Comparison of ENCODE assay signal across 27 mouse cellular contexts in the genomic region with DNA sequence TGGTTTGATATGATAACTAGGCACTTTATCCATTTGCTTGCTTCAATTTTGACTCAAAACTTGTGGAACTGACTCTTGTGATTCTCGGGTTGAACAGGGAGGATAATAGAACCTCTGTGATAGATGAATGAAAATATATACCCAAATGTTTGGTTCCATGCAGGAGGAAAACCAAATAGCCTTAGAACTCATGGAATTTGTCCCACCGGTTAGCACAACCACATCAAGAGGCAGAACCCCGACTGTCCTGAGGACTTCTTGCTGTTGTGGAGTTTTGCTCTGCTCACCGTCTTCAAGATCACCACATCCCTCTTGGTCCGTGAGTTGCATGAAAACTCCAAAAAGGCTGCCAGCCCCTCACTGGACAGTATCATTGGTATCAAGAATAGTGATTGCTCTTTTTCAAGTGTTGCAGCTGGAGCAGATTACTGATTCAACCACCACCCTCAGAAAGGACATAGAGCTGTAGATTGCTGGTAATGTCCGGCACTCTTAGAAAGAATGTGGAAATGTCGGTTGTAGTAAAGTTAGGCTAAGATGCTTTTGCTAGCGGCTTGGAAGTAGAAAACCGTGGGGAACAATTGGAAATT. TPM values are rescaled to one million over a fixed set of nuclear protein-coding genes. Genes with fewer than 3 reads are reported as not detected.
DNase-seq lines count a peak whose midpoint lies in the region; ATAC-seq and TF ChIP-seq lines count a peak whose summit lies in the region.
"Had no signal": no experiment of that assay in that cellular context is flagged by ENCODE, and none has a peak within 500 bp of the region (broad histone marks: within the 10 kb centered on the region; RNA-seq: fewer than 3 reads in every experiment).

No protein-coding gene starts in this region.

- peaks cover 54% of the 10 kb centered on the region for H3K79me2 ChIP-seq in macrophage (ENCODE audit: inconsistent target)

- TF ChIP-seq CTCF in G1E (IDR thresholded peaks at IDR 0.05; ENCODE audit: low read depth, low read length) = no peak

- peak overlapping the region; percentile 94 for H3K4me3 ChIP-seq in megakaryocyte, embryonic 14.5 days (replicated peaks)
- peak overlapping the region; percentile 72 for H3K4me3 ChIP-seq in G1E (ENCODE audit: low read depth, low read length)
- peak overlapping the region; percentile 95 for H3K4me3 ChIP-seq in macrophage (ENCODE audit: inconsistent target)
- H3K4me3 ChIP-seq in midbrain, embryonic 11.5 days (ENCODE audit: low read depth, low read length) = no peak overlapping the region
- H3K4me3 ChIP-seq in limb, embryonic 10.5 days = no peak overlapping the region
- H3K4me3 ChIP-seq: forebrain, embryonic 13.5 days; heart, embryonic 10.5 days; intestine, embryonic 15.5 days; left cerebral cortex, adult 2 months; midbrain, embryonic 13.5 days had no signal

- H3K9ac ChIP-seq in midbrain, embryonic 11.5 days (ENCODE audit: low read length) = no peak overlapping the region
- H3K9ac ChIP-seq: forebrain, embryonic 13.5 days; hindbrain, embryonic 14.5 days; intestine, embryonic 15.5 days; midbrain, embryonic 13.5 days had no signal

- WGBS in macrophage (ENCODE audit: missing documents) = 60% methylated on average over 8 of the region's 9 CpGs
- WGBS in midbrain, embryonic 11.5 days = 89% methylated on average over 9 of the region's 9 CpGs
- WGBS in limb, embryonic 10.5 days = 90% methylated on average over 9 of the region's 9 CpGs

- no peak for DNase-seq in G1E (ENCODE audit: low spot score)
- peak; percentile 36 for DNase-seq in induced T-regulatory cell, adult 2 months (ENCODE audit: low read depth)
- DNase-seq in midbrain, embryonic 11.5 days (ENCODE audit: low spot score, missing footprints) = no peak
- DNase-seq in urinary bladder, adult 18-20 months (ENCODE audit: low spot score in 2 of 2) = no peak
- DNase-seq in limb, embryonic 10.5 days (ENCODE audit: low spot score) = no peak
- DNase-seq: adrenal gland, postnatal 36 days; cerebellum, adult 2 months; cerebellum, postnatal 36 days; gastrocnemius, postnatal 36 days; heart, postnatal 14 days; kidney, adult 9 months; kidney, postnatal 36 days; lung, adult 2 months; lung, postnatal 4 days; spleen, adult 18-20 months; thymus, postnatal 4 days had no signal

- peaks cover 46% of the 10 kb centered on the region for H3K36me3 ChIP-seq in megakaryocyte, embryonic 14.5 days (replicated peaks; ENCODE audit: low read length)
- peaks cover 38% of the 10 kb centered on the region for H3K36me3 ChIP-seq in G1E (replicated peaks)
- peaks cover 13% of the 10 kb centered on the region for H3K36me3 ChIP-seq in macrophage (ENCODE audit: inconsistent target)
- no peaks in the 10 kb centered on the region for H3K36me3 ChIP-seq in midbrain, embryonic 11.5 days (ENCODE audit: control insufficient read depth, insufficient read depth, low read length)
- H3K36me3 ChIP-seq in limb, embryonic 10.5 days = no peaks in the 10 kb centered on the region
- H3K36me3 ChIP-seq: heart, embryonic 10.5 days; intestine, embryonic 15.5 days; midbrain, embryonic 13.5 days had no signal

- H3K9me3 ChIP-seq in megakaryocyte, embryonic 14.5 days = no peaks in the 10 kb centered on the region
- H3K9me3 ChIP-seq in G1E (replicated peaks) = no peaks in the 10 kb centered on the region
- H3K9me3 ChIP-seq in midbrain, embryonic 11.5 days (ENCODE audit: control insufficient read depth, low read length) = no peaks in the 10 kb centered on the region
- no peaks in the 10 kb centered on the region for H3K9me3 ChIP-seq in limb, embryonic 10.5 days (replicated peaks)
- H3K9me3 ChIP-seq: forebrain, embryonic 13.5 days; heart, embryonic 10.5 days; intestine, embryonic 15.5 days; midbrain, embryonic 13.5 days had no signal

- H3K4me2 ChIP-seq in midbrain, embryonic 11.5 days = no peak overlapping the region
- H3K4me2 ChIP-seq: forebrain, embryonic 13.5 days; hindbrain, embryonic 14.5 days; intestine, embryonic 15.5 days; midbrain, embryonic 13.5 days had no signal

- H3K27me3 ChIP-seq in megakaryocyte, embryonic 14.5 days (replicated peaks) = no peaks in the 10 kb centered on the region
- peaks cover 2% of the 10 kb centered on the region; the same call in 1 of the 2 replicates for H3K27me3 ChIP-seq in G1E (ENCODE audit: insufficient read depth, low read length)
- no peaks in the 10 kb centered on the region for H3K27me3 ChIP-seq in midbrain, embryonic 11.5 days (ENCODE audit: control insufficient read depth, insufficient read depth, low read length)
- H3K27me3 ChIP-seq in limb, embryonic 10.5 days (ENCODE audit: low read depth, poor library complexity, severe bottlenecking) = no peaks in the 10 kb centered on the region
- H3K27me3 ChIP-seq: forebrain, embryonic 13.5 days; intestine, embryonic 15.5 days; midbrain, embryonic 13.5 days had no signal

- ATAC-seq in megakaryocyte, adult 5-6 weeks (ENCODE audit: poor library complexity, severe bottlenecking) = no peak
- no peak for ATAC-seq in G1E (ENCODE audit: extremely low read depth, insufficient number of reproducible peaks, low FRiP score, poor library complexity, severe bottlenecking)
- ATAC-seq in midbrain, embryonic 11.5 days (ENCODE audit: low FRiP score) = no peak
- ATAC-seq: forebrain, embryonic 13.5 days; intestine, embryonic 15.5 days; midbrain, embryonic 13.5 days had no signal

- H3K27ac ChIP-seq in macrophage = peak overlapping the region; percentile 98
- H3K27ac ChIP-seq in midbrain, embryonic 11.5 days (ENCODE audit: low read depth, low read length) = no peak overlapping the region
- no peak overlapping the region for H3K27ac ChIP-seq in limb, embryonic 10.5 days
- H3K27ac ChIP-seq: forebrain, embryonic 13.5 days; heart, embryonic 10.5 days; hindbrain, embryonic 14.5 days; intestine, embryonic 15.5 days; left cerebral cortex, adult 2 months; midbrain, embryonic 13.5 days had no signal

- H3K4me1 ChIP-seq in megakaryocyte, embryonic 14.5 days = peaks cover 72% of the 10 kb centered on the region
- peaks cover 35% of the 10 kb centered on the region for H3K4me1 ChIP-seq in G1E (ENCODE audit: insufficient read depth, low read depth, low read length)
- H3K4me1 ChIP-seq in midbrain, embryonic 11.5 days (ENCODE audit: control insufficient read depth, insufficient read depth, low read length) = no peaks in the 10 kb centered on the region
- no peaks in the 10 kb centered on the region for H3K4me1 ChIP-seq in limb, embryonic 10.5 days
- H3K4me1 ChIP-seq: forebrain, embryonic 13.5 days; heart, embryonic 10.5 days; intestine, embryonic 15.5 days; midbrain, embryonic 13.5 days had no signal

RNA-seq across cellular contexts. Expression of a gene that starts 34.3 kb away (rescaled TPM):
- 0.07 TPM in 1 of 2 replicates, not detected in the other for polyA plus RNA-seq in megakaryocyte, embryonic 14.5 days (2012; ENCODE audit: insufficient read depth, low replicate concordance)
- 29.0 and 29.7 TPM in 2 replicates for total RNA-seq in megakaryocyte, adult 5-6 weeks (2015)
- total RNA-seq in megakaryocyte, adult 5-6 weeks (2017) = 43.8 and 49.6 TPM in 2 replicates
- total RNA-seq in G1E (2014; fragmentation: Nextera tagmentation) = not detected in 2 replicates
- 0.12 and 0.16 TPM in 2 replicates for total RNA-seq in G1E (2017)
- not detected in 2 replicates for polyA plus RNA-seq in G1E (2012)
- total RNA-seq in macrophage (2018; cell fraction: chromatin; rRNA removed) = 100 to 1,000 TPM in 8 of 26 experiments, 10 to 100 TPM in 18; 18.3 to 161 (median 76.3) TPM
- total RNA-seq in macrophage (2018; cell fraction: cytosol; rRNA removed) = 10 to 100 TPM; 15.0 to 85.0 (median 48.5) TPM
- total RNA-seq in macrophage (2018; cell fraction: nucleus; rRNA removed) = 100 to 1,000 TPM in 11 of 26 experiments, 10 to 100 TPM in 15; 18.6 to 139 (median 82.9) TPM
- 8.3 to 25.1 TPM (median 22.1 TPM) in 3 replicates for polyA plus RNA-seq in macrophage (2018)
- 0.08 and 0.42 TPM in 2 replicates for polyA plus RNA-seq in midbrain, embryonic 11.5 days (2014; fragmentation: Nextera tagmentation; extraction: Ambion mirVana)
- polyA plus RNA-seq in limb, embryonic 10.5 days (2016; fragmentation: Nextera tagmentation; extraction: Ambion mirVana) = 0.19 and 0.29 TPM in 2 replicates
- polyA plus RNA-seq: hindbrain, embryonic 14.5 days had no signal

RNA-seq across cellular contexts. Expression of a gene that starts 50.5 kb away (rescaled TPM):
- 0.03 TPM in 1 of 2 replicates, not detected in the other for polyA plus RNA-seq in megakaryocyte, embryonic 14.5 days (2012; ENCODE audit: insufficient read depth, low replicate concordance)
- total RNA-seq in megakaryocyte, adult 5-6 weeks (2015) = 257 and 290 TPM in 2 replicates
- total RNA-seq in megakaryocyte, adult 5-6 weeks (2017) = 88.0 and 113 TPM in 2 replicates
- total RNA-seq in G1E (2014; fragmentation: Nextera tagmentation) = not detected in 2 replicates
- 0.05 and 0.06 TPM in 2 replicates for total RNA-seq in G1E (2017)
- polyA plus RNA-seq in G1E (2012) = not detected in 2 replicates
- total RNA-seq in macrophage (2018; cell fraction: chromatin; rRNA removed) = 1,000 to 10,000 TPM in 4 of 26 experiments, 100 to 1,000 TPM in 9, 10 to 100 TPM in 11, 1 to 10 TPM in 2; 9.0 to 1,141 (median 381) TPM
- 10 to 100 TPM in 12 of 26 experiments, 1 to 10 TPM in 3, under 1 TPM in 11; 0.30 to 60.5 (median 5.6) TPM for total RNA-seq in macrophage (2018; cell fraction: cytosol; rRNA removed)
- total RNA-seq in macrophage (2018; cell fraction: nucleus; rRNA removed) = 1,000 to 10,000 TPM in 10 of 26 experiments, 100 to 1,000 TPM in 3, 10 to 100 TPM in 12, 1 to 10 TPM in 1; 9.2 to 1,802 (median 392) TPM
- 0.49 to 3.3 TPM (median 3.0 TPM) in 3 replicates for polyA plus RNA-seq in macrophage (2018)
- polyA plus RNA-seq in midbrain, embryonic 11.5 days (2014; fragmentation: Nextera tagmentation; extraction: Ambion mirVana) = not detected in 2 replicates
- not detected in 2 replicates for polyA plus RNA-seq in limb, embryonic 10.5 days (2016; fragmentation: Nextera tagmentation; extraction: Ambion mirVana)
- total RNA-seq: gastrocnemius, postnatal 36 days had no signal
- polyA plus RNA-seq: forebrain, embryonic 13.5 days; heart, embryonic 10.5 days; hindbrain, embryonic 14.5 days; limb, embryonic 11.5 days; midbrain, embryonic 13.5 days; neural tube, embryonic 14.5 days had no signal

Comparison
In these comparisons a context has a peak if more than half of its experiments do, and no peak if none do; other contexts are left out.
1. H3K4me3 ChIP-seq: peak in megakaryocyte, embryonic 14.5 days (single experiment), G1E (single experiment) and macrophage (single experiment); none in midbrain, embryonic 11.5 days (single experiment) and limb, embryonic 10.5 days (single experiment).